Mouse (Mus musculus): ENCODE data around the gene Sec62.

Gene Sec62

DNA sequence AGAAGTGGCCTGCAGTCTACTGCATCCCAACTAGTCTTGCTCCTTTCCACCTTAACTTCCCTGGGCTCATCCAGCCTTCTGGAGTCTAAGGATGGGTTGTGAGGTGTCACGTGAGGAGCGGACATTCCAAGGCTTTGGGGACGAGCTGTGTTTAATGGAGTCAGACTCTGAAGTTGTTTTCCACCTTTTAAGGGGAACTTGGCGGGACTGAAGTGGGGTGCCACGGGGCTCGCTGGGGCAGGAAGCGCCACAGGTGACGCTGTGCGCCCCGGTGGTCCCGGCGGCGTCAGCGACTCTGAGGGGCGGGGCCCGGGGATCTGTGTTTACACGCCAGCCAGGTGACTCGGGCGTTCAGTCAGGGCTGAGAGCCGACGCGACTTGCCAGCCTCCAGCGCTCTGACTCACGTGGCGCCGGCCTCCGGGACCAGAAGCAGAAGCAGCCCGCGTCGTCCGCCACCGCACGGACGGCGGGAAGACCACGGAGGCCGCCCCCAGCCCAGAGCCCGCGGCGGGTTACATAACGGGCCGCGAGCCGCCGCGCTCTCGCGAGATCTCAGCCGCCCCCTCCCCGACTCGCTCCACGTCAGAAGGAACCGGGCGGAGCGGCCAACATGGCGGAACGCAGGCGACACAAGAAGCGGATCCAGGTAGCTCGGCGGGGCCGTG is at the start of gene Sec62:
TSS of gene Sec62 (plus strand) at position 139 of the 666 bp plus-strand sequence.
- CTCF ChIA-PET: no interaction called here
- POLR2A ChIA-PET: interaction anchor here in 3 of 4 experiments (0.7 to 5.8 kb wide), 47 partner anchors 9 to 301 kb away, joined by 3 to 41 read pairs (median 5); partner anchors contain the start of genes Lrrc34 (in 1 of the 3), Lrriq4 (in 1 of the 3) and Mynn (in 1 of the 3)

DNA sequence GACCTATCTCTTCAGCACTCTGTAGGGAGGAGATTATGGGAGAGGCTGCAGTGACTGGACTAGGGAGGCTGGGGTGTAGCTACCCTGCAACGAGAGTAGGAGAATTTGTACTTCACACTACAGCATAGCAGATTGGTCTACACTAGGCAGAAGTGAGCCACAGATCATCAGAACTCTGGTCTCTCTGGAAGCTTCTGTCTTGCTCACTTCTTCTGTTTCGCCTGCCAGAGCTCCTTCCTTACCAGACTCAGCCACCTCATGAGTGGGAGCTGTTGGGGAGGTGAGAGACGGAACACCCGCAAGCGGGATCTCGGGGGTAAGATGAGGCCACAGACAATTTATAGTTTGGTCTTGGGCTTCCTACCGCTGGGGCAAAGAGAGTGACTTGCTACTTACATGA is 49.8 kb upstream of the Sec62 start:
- ChIA-PET CTCF (interaction anchor here in 3 of 4 experiments (0.5 to 1.0 kb wide), 5 partner anchors 18 to 396 kb away, joined by 3 to 7 read pairs (median 6); partner anchors contain the start of gene Gpr160 (in 1 of the 3)), POLR2A (interaction anchor here in 2 of 4 experiments (0.9 to 1.3 kb wide), 4 partner anchors 10 to 220 kb away, joined by 3 to 4 read pairs (median 3); no protein-coding TSS in a partner anchor)

DNA sequence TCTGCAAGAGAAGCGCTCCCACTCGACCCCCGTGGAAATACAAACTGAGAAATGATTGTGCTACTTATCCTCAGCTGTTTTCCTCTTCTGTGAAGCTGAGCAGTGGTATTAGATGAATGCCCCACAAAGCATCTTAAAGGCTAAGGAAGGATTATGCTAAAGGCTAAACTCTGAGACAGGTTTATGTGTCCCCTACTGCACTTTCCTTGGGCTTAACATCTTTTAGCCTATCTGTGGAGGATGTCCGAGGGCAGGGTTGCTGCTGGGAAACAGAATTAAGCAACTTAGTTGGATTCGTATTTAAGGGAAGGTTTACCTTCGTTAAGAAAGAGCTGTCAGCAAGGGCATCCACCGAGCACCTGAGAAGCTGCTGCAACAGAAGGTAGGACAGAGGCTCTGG is 46.7 kb upstream of the Sec62 start, which contains the start of gene Samd7:
TSS of gene Samd7 (plus strand) at position 288 of the 400 bp plus-strand sequence.
- ChIA-PET CTCF (interaction anchor here in 1 of 4 experiments (0.5 kb wide), 1 partner anchor 310 kb away, joined by 5 read pairs; no protein-coding TSS in a partner anchor), POLR2A (interaction anchor here in 1 of 4 experiments (1.0 kb wide), 1 partner anchor 49 kb away, joined by 3 read pairs; no protein-coding TSS in a partner anchor)

DNA sequence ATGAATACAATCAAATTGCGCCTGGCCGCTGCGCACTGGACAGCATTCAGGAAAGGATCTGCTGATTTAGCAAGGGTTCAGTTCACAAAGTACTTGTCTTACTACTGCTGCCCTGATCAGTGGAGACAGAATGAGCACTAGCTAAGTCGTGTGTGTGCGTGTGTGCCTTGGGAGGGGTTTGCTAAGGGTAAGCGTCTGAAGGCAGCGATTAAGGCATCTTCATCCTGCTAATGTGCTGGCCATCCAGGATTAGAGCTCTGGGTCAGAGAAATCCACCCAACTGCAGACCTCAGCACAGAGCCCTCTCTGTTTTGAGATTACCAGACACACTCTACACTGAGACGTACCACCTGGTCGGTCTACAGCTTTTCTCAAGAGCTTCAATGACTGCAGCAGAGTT is 44.4 kb upstream of the Sec62 start:
- ChIA-PET POLR2A (interaction anchor here in 1 of 4 experiments (0.7 to 1.8 kb wide), 3 partner anchors 9 to 45 kb away, joined by 3 to 6 read pairs (median 3); no protein-coding TSS in a partner anchor), CTCF (interaction anchor here in 1 of 4 experiments (0.5 kb wide), 1 partner anchor 49 kb away, joined by 3 read pairs; no protein-coding TSS in a partner anchor)

DNA sequence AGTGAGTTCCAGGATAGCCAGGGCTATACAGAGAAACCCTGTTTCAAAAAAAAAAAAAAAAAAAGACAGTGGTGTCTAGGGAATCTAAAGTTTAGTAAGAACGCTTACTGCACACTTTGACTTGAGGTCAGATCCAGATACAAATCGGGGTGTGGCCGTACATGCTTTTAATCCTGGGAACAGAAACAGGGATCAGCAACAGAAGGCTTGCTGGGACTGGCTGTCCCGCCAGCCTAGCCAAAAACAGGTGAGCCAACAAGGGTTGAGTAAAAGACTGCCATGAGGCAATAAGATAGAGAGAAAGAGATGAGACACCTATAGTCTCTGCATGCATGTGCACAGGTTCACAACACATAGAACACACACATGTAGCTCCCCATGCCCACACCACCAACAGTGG is 38.0 kb upstream of the Sec62 start:
- CTCF ChIA-PET: no interaction called here
- POLR2A ChIA-PET: interaction anchor here in 1 of 4 experiments (0.7 kb wide), 1 partner anchor 281 kb away, joined by 3 read pairs; no protein-coding TSS in a partner anchor

DNA sequence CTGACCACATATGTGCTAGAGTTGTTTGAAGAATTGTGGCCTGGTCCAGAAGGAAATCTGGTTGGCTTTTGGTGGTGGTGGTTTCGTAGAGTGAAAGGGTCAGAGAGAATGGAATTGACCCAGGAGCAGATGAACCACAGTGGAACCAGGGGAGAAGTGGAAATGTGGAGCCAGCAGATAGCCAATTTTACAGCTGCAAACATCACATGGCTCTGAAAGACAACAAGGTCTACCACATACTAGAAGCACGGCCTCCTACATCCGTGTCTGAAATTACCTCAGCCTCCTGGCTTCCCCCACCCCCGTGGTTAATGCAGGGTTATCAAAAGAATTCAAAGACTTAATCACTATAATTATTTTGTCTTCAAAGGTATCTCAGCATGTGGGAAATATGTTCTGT is 27.8 kb upstream of the Sec62 start:
- ChIA-PET CTCF (no interaction called here), POLR2A (interaction anchor here in 1 of 4 experiments (1.0 kb wide), 1 partner anchor 12 kb away, joined by 3 read pairs; no protein-coding TSS in a partner anchor)

- CTCF ChIA-PET: no interaction called here
- POLR2A ChIA-PET: interaction anchor here in 2 of 4 experiments (0.6 to 1.0 kb wide), 2 partner anchors 13 to 30 kb away, joined by 3 read pairs; no protein-coding TSS in a partner anchor
Observed at GRCm38 (mm10) chr3:30765311-30766027, 27.2 kb upstream of the Sec62 start.

- POLR2A ChIA-PET: interaction anchor here in 2 of 4 experiments (0.6 to 1.0 kb wide), 2 partner anchors 13 to 29 kb away, joined by 3 read pairs; no protein-coding TSS in a partner anchor
- CTCF ChIA-PET: no interaction called here
Observed at GRCm38 (mm10) chr3:30766177-30766576, 26.5 kb upstream of the Sec62 start.

- ChIA-PET CTCF (interaction anchor here in 1 of 4 experiments (0.6 kb wide), 1 partner anchor 145 kb away, joined by 3 read pairs; no protein-coding TSS in a partner anchor), POLR2A (interaction anchor here in 1 of 4 experiments (0.9 to 1.3 kb wide), 4 partner anchors 11 to 24 kb away, joined by 3 to 4 read pairs (median 3); no protein-coding TSS in a partner anchor)
Observed at GRCm38 (mm10) chr3:30767271-30767670, 25.4 kb upstream of the Sec62 start.

GRCm38 (mm10) chr3:30769755-30770515 is 22.7 kb upstream of the Sec62 start:
- ChIA-PET CTCF (interaction anchor here in 1 of 4 experiments (0.7 kb wide), 1 partner anchor 36 kb away, joined by 3 read pairs; no protein-coding TSS in a partner anchor), POLR2A (interaction anchor here in 2 of 4 experiments (0.5 to 2.0 kb wide), 6 partner anchors 16 to 114 kb away, joined by 3 to 8 read pairs (median 4); partner anchors contain the start of gene Sec62 (in 1 of the 2))

DNA sequence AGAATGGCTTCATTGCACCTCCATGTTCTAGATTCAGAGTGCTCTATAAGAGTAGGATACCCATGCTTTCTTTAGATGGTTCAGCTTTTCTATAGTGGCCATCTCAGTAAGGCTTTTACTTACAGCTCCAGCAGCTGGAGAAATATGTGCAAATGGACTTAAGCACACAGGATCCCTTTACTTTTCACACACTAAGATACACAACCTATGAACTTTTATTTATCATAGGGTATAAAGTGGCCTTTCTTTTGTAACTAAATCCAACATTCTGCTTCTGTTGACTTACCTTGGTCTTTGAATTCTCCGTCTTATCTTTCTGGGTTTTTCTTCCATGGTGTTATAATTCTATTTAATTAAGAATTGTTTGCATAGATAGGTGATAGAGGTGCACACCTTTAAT is 21.1 kb upstream of the Sec62 start:
- ChIA-PET CTCF (no interaction called here), POLR2A (interaction anchor here in 1 of 4 experiments (1.9 kb wide), 1 partner anchor 22 kb away, joined by 5 read pairs; the partner anchor contains the start of gene Sec62)

- ChIA-PET POLR2A (interaction anchor here in 1 of 4 experiments (0.6 kb wide), 1 partner anchor 124 kb away, joined by 3 read pairs; no protein-coding TSS in a partner anchor), CTCF (no interaction called here)
Observed at GRCm38 (mm10) chr3:30772631-30773030, 20.0 kb upstream of the Sec62 start.

- POLR2A ChIA-PET: interaction anchor here in 1 of 4 experiments (2.8 kb wide), 1 partner anchor 18 kb away, joined by 10 read pairs; the partner anchor contains the start of gene Sec62
- CTCF ChIA-PET: no interaction called here
Observed at GRCm38 (mm10) chr3:30774677-30775076, 18.0 kb upstream of the Sec62 start.

DNA sequence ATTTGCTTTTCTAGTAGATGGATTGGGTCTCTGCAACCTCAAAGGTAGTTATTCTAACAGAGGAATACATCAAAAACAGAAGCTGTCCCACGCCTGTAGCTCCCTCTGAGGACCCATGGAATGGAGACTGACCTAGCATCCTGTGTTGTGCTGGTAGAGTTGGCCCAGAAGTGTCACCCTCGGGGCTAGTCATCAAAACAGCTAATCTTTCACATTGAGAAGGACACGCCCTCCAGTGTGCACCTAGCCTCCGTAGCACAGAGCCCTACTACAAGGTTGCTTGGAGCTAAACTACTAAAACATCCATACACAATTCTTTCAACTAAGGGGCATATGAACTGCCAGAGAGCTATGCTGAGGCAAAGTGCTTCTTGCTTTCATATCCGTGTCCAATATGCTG is 14.7 kb upstream of the Sec62 start:
- POLR2A ChIA-PET: interaction anchor here in 2 of 4 experiments (0.9 to 4.7 kb wide), 10 partner anchors 9 to 218 kb away, joined by 3 to 41 read pairs (median 4); partner anchors contain the start of gene Sec62 (in 1 of the 2)
- CTCF ChIA-PET: interaction anchor here in 2 of 4 experiments (0.7 to 1.2 kb wide), 2 partner anchors 198 to 1602 kb away, joined by 4 read pairs; no protein-coding TSS in a partner anchor

DNA sequence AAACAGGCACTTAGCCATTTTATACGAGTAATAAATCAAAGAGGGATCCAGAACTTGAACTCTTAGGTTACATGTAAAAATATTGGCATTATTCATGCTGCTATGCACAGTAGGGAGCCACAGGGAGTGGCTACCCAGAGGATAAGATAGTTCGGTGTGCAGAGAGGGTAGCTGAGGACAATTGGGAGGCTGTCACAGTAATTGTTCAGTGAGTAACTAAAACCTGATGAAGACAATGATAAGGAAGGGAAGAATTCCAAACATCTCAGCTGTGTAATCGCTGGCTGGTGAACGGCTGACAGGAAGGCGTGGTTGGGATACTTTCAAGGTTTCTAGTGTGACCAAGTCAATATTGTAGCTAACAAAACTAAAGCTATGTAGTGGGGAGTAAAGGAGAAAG is 4.1 kb upstream of the Sec62 start:
- POLR2A ChIA-PET: interaction anchor here in 3 of 4 experiments (0.8 to 1.8 kb wide), 12 partner anchors 8 to 148 kb away, joined by 3 to 7 read pairs (median 4); partner anchors contain the start of genes Gpr160 (in 1 of the 3) and Lrrc34 (in 1 of the 3)
- CTCF ChIA-PET: no interaction called here

GRCm38 (mm10) chr3:30793403-30794221 is 937 bp downstream of the Sec62 start:
- ChIA-PET CTCF (no interaction called here), POLR2A (interaction anchor here (0.7 to 5.8 kb wide), 54 partner anchors 8 to 300 kb away, joined by 3 to 41 read pairs (median 4); partner anchors contain the start of genes Lrrc34 (in 2 of the 4), Lrriq4 (in 1 of the 4) and Mynn (in 1 of the 4))

- ChIA-PET POLR2A (interaction anchor here in 2 of 4 experiments (1.5 to 3.4 kb wide), 4 partner anchors 9 to 105 kb away, joined by 3 to 26 read pairs (median 9); partner anchors contain the start of gene Sec62 (in 2 of the 2)), CTCF (no interaction called here)
Observed at GRCm38 (mm10) chr3:30802171-30802570, 9.5 kb downstream of the Sec62 start.
